Mouse (Mus musculus): ENCODE measurements around the gene Akr1c19. TPM values are rescaled to one million over a fixed set of nuclear protein-coding genes. Genes with fewer than 3 reads are reported as not detected.
"Not testable (repeated sequence)": the region's sequence is repeated elsewhere in the genome, so short reads cannot be mapped to it uniquely, and the experiment has no call there.

Akr1c19 gene
- total RNA-seq (2021) = 1 to 10 TPM; 1.3 to 1.9 TPM

DNA sequence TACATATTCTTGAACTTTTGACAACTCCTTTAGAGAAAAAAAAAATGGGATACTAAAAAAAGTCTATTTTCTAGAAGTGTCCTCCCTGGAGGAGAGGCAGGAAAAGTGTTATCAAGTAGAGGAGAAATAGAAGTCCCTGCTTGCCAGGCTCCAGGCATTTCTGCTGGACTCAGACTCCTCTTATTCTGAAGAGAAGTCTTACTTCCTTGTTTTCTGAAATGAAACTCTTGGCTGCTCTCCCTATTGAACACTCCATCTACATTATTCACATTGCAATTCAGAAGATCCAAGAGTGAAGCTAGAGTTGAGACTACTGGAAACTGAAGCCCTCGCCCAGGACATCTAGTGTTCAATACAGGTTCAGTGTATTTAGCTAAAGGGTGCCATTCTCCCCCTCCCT lies at the start of gene Akr1c19:
Akr1c19 (plus strand) TSS at position 260 of the 400 bp plus-strand sequence.
- no peak for DNase-seq
- intact Hi-C loops (cut with DNase I) = no loop called here

DNA sequence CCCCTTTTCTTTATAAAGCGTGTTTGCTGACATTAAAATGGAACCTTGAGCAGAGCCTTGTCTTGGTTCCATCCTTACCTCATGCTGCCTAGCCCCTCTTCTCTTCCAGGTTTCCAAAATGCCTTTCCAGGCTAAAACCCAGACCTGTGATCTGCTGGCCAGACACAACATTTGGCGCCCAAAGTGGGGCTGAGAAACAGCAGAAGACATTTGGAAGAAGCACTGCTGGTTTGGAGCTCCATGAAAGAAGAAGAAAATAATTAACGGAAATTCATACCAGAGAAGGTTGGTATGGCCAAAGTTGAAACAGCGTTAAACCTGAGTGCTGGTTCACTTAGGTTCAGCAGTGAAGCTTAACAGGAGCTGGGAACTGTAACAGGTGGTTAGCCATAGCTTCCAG lies 47.2 kb upstream of the Akr1c19 start:
- DNase-seq; intact Hi-C loops (cut with DNase I): not testable (repeated sequence)

DNA sequence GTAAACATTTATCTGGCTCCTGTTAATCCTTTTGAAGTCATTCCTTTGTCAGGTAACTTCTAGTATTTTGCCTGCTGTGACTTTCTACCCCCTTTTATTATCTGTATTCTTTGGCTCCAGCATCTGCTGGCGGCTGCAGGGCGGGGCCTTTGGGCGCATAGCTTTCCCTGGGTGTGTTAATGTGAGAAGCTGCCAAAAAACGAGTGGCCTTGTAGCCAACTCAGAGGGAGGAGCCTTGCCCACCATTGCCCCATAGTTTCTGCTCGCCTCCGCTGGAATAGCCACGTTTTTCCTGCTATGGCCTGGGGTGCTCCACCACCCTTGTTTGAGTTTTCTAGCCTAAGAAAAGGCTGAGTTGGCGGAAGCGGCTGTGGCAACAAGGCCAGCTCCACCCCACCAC lies 45.4 kb upstream of the Akr1c19 start:
- DNase-seq = peak in 1 of 2 experiments; percentile 1
- intact Hi-C loops (cut with DNase I) = no loop called here

DNA sequence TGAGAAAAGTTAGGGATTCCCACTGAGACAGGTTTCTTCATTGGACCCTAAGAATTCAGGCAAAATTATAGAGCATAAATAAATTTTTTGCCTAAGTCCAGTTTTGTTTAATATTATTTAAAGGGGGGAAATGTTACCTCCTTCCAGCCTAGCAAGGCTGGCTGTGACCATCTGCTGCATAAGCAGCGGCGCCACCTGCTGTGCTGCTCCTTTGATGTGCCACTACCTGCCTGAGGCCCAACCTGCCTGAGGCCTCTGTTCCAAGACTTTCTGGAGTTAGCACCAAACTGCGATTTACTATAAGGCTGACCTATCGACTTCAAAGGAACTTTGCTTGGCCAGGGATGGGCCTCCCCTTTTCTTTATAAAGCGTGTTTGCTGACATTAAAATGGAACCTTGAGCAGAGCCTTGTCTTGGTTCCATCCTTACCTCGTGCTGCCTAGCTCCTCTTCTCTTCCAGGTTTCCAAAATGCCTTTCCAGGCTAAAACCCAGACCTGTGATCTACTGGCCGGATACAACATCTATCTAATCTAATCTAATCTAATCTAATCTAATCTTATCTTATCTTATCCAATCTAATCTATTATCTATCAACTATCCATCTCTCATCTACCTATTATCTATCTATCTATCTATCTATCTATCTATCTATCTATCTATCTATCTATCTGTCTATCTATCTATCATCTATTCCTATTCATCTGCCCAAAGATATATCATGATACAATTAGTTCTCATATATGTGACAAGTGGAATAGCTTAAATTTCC lies 41.7 kb upstream of the Akr1c19 start:
- intact Hi-C loops (cut with DNase I); DNase-seq: not testable (repeated sequence)

DNA sequence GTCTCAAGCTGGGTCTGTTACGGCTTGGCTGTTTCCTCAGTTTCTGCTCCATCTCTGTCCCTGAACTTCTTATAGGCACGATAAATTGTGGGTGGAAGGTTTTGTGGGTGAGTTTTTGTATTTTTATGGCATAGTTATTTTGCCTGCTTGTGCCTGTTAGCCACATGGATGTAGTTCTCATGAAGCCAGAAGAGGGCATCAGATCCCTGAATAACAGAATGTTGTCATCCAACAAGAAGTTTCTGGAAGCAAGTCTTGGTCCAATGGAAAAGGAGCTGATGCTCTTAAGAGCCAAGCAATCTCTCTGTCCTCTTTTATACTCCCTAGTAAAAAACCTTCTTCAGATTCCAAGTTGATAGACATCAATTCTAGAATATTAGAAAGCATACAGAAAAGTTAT lies 40.3 kb upstream of the Akr1c19 start:
- intact Hi-C loops (cut with DNase I) = loop anchor here (2.0 kb wide), 1 partner anchor 93 kb away; no protein-coding TSS in a partner anchor
- peak in 1 of 2 experiments; percentile 8 for DNase-seq

DNA sequence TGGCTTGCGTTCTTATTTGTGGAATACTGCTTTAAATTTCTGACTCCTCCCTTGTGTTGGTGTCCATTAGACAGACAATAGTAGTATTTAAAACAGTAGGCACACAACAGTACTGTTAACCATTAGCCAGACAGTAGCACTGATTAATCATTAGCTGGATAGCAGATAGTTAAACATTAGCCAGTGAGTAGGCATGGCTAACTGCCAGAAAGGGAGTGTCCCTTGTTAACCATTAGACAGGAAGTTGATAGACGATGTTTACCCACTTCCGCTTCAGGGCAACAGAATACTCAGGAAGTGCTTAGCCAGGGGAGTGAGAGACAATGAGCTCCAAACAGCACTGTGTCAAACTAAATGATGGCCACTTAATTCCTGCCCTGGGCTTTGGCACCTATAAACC lies 37.6 kb upstream of the Akr1c19 start, which contains the start of gene Akr1c13:
Akr1c13 (plus strand) TSS at position 247 of the 400 bp plus-strand sequence.
- DNase-seq = no peak
- intact Hi-C loops (cut with DNase I) = no loop called here

DNA sequence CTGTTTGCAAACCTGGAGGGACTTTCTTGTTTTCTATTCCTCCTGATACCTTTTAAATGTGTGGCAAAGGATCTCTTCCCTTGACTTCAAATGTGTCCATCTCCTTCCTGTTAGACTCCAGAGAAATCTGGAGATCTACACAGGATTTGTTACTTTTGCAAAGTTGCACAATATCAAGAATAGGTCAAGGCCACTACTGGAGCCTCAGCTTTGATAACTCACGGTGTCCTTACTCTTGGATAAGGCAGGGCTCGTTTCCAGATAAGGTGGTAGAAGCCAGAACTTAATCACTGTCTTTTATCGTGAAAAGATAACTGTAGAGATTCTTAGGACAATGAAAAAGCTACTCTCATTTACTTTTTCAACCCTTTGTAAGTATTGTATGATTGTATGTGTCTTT lies 36.0 kb upstream of the Akr1c19 start:
- intact Hi-C loops (cut with DNase I) = no loop called here
- no peak for DNase-seq

DNA sequence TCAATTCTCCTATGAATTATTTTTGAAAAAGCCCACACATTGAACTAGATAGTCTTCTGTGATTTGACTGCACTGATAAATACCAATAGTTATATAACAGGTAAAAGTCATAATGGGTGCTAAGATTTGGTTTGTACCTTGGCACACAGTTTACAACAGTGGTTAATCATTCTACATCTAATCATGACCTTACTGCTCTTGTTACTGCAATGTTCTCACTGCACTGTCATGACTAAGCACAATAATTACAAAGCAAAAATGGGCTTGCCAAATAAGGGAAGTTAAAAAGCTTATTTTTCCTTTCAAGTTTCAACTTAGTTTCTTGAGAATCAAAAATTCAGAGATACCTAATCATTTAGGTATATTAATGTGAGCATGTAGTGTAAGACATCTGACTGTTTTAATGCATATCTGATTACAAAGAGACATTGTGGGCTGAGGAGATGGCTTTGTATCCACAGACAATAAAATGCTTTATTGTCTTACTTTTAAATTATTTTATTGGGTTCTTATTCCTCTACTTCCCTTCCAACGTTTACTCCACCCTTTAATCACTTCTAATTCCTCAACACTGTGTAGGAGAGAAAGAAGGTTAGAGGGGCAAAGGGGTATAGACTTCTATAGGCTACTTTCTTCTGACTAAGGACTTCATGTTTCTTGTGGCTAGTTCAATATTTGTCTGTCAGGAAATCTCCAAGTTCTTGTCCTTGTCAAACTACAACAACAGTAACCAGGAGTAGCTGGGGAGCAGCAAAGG lies 22.2 kb upstream of the Akr1c19 start:
- intact Hi-C loops (cut with DNase I) = no loop called here
- DNase-seq = no peak

DNA sequence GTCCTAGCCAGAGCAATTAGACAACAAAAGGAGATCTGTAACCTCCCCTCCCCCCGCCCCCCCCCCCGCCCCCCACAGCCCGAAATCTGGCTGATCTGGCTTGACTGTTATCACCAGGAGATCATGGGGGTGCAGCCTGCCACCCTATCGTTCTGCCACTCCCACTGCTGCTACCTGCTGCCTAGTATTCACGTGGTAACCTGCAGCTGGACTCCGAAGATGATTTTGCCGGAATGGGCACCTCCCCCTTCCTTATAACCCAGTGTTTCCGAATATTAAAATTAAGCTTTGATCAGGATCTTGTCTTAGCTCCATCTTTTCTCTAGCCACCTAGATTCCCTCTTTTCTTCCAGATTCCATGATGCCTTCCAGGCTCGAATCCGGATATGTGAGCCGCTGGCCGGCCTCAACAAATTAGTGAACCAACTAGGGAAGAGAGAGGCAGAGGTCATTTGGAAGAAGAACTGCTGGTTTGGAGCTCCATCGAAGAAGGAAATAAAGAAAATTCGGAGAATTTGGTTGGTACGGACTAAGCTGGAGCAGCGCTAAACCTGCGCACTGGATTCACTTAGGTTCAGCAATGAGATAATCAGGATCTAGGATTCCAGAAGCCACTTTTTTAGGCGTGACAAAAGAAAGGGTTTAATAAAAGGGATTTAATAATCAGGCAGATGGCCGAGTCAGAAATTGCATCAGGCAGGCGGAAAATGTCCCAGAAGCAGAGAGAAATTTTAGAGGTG lies 16.8 kb upstream of the Akr1c19 start:
- intact Hi-C loops (cut with DNase I) = no loop called here
- no peak for DNase-seq

DNA sequence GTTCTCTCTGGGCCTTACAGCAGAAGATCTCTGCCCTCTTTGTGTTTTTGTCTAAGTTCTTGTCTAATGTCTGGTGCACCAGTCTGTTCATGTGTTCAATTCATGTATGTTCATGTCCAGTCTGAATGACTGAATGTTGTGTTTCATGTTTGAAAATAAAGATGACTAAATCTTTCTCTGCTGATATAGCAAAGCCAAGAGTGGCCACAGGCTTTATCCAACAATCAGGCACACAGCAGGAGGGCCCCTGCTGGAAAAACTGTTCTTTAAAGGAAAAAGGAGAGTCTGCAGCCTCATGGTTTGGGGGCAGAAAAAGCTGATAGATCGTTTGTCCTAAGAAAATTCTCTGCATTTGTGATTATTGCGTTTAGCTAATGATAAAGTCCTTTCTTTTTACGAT lies 16.2 kb upstream of the Akr1c19 start:
- no peak for DNase-seq
- intact Hi-C loops (cut with DNase I) = no loop called here

DNA sequence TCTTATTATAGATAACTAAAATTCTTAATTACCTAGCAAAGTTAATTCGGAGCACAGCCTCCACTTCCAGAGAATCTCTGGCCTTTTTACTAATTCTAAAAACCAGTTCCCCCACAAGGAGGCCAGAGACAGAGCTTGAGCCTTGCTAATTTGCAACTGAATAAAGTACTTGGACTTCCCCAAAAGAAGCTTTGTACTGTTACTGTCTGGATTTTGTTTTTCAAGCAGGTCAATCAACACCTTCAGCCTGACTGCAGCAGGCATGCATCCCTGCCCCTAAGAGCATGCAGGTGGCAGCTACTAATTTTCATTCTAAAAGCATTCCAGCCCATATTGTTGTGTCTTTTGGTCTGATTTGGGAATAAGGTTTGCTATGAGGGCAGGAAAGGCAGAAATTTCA lies 13.0 kb upstream of the Akr1c19 start:
- DNase-seq; intact Hi-C loops (cut with DNase I): not testable (repeated sequence)

DNA sequence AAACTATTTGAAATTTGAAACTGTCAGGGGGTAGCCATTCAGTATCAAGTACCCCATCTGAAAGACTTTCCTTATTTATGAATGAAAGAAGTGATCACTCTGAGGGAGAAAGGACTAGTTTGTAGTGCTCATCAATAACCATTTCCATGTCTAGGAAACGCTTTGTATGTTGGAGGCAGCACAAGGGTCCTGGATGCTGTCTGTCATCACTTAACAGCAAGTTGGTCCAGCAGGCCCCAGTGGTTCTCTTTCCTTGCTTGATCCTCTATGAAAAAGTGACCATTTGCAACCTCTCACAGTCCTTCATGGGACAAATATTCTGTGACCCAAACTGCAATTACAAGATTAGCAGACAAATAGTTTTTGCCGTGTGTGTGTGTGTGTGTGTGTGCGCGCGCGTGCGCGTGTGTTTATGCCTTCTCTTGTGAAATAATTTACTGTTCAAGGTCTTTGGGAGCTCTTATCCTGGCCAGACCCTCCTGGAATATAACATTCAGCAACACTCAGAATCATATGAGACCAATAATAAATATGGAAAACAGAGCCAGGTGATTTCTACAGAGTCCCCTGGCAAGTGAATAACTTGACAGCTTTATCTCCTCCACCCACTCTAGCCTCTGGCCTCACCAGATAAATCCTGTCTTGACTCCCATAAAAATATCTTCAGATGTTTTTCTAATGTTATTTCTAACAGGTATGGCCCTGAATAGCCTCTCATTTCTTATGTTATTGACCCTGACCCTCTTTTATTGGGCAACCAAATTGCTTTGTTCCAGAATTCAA lies 2.5 kb downstream of the Akr1c19 start:
- DNase-seq = no peak

DNA sequence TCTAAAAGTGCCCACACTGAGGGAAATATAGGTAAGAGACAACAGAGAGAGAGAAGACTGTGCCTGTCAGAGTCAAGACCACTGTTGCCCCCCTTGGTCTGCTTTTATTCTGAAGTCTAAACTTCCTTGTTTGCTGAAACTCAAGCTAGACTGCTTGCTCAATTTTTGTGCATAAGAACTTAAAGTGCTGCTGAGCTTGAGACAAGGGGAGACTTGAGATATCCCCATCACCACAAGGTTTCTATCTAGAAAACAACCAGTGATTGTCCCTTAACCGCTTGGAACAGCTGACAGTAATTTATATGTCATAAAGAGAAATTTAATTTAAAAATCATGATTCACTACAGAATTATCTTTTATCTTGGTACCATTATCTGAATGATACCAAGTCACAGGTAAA lies 4.6 kb downstream of the Akr1c19 start:
- intact Hi-C loops (cut with DNase I) = loop anchor here (5.0 kb wide), 1 partner anchor 379 kb away; no protein-coding TSS in a partner anchor

More for the DNA sequence above, 2.5 kb downstream of the Akr1c19 start:
- intact Hi-C loops (cut with DNase I) = loop anchor here (5.0 kb wide), 1 partner anchor 381 kb away; no protein-coding TSS in a partner anchor

DNA sequence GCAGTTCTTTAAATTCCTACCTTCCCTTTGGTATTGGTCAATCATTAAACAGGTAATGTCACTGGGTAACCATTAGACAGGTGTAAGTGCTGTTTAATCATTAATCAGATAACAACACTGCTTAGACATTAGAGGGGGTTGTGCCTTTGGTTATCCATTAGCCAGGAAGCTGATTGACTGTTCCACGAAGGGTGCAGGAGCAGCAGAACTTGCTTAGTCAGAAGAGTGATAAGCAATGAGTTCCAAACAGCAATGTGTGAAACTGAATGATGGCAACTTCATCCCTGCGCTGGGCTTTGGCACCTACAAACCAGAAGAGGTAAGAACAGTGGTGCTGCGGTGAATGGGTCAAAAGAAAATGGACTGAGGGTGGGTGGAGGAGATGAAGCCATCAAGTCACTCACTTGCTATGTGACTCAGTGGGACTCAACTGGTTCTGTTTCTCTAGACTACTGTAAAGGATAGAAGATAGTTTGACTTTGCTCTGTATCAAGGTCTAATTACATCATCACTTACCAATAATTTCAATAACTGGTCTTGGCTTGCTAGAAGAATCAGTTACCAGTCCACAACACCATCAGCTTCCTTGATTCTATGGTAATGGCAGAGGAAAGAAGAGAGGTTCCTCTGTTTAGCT lies 5.2 kb downstream of the Akr1c19 start:
- intact Hi-C loops (cut with DNase I) = loop anchor here (5.0 kb wide), 1 partner anchor 379 kb away; no protein-coding TSS in a partner anchor
- DNase-seq = no peak

More for the DNA sequence above, 4.6 kb downstream of the Akr1c19 start:
- DNase-seq = no peak

DNA sequence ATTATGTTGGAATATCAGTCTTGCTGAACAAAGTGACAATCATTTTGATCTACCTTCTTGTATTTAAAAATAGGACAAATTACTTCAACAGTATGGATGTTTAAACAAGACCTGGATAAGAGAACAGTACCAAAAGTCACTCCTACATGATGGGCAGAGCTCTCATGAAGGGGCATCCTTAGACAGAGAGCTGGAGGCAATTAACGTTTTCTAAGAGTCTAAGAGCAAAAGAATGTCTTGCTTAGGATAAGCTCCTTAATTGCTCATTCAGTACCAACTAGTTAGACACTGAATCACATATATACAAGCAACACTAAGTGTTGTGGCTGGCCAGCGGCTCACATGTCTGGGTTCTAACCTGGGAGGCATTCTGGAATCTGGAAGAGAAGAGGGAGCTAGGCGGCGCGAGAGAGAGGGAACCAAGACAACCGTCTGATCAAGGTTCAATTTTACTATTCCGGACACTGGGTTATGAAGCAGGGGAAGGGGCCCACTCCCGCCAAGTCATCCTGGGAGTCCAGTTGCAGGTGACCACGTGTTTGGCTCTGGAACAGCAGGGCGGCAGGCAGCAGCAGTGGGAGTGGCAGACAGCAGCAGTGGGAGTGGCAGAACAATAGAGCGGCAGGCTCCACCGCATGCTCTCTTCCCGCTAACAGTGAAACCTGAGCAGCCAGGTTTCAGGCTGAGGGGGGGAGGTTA lies 16.5 kb downstream of the Akr1c19 start:
- intact Hi-C loops (cut with DNase I) = no loop called here
- DNase-seq = no peak

DNA sequence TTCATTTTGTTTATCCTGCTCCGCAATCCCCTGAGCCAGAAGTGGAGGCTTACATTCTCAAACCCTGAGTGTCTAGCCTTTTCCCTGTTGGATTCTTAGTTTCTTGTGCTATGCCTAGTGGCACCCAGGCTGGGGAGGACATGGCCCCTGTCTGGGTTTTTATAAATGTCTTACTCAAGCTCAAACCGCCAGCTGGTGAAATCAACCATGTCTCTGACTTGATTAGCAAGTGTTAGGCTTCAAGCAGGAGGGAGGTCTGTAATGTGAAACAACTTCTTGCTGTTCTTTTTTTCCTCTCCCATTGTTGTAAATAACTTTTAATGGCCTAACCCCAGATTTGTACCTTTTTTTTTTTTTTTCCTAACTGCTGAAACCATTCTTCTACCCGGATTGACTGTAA lies 20.8 kb downstream of the Akr1c19 start:
- no peak for DNase-seq
- intact Hi-C loops (cut with DNase I) = no loop called here

DNA sequence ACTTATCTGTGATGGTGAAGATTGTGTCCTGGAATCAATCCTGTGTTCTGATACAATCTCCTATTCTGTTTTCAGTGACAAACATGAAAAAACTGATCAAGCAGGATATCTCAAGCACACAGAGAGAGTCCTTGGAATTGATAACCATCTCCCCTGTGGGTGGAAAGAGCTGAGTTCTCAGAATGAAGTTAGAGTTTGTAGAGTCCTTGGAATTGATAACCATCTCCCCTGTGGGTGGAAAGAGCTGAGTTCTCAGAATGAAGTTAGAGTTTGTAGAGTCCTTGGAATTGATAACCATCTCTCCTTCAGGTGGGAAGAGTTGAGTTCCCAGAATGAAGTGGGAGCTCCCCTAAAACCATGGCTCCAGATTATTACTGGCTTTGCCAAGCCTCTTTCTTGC lies 28.4 kb downstream of the Akr1c19 start:
- intact Hi-C loops (cut with DNase I); DNase-seq: not testable (repeated sequence)

DNA sequence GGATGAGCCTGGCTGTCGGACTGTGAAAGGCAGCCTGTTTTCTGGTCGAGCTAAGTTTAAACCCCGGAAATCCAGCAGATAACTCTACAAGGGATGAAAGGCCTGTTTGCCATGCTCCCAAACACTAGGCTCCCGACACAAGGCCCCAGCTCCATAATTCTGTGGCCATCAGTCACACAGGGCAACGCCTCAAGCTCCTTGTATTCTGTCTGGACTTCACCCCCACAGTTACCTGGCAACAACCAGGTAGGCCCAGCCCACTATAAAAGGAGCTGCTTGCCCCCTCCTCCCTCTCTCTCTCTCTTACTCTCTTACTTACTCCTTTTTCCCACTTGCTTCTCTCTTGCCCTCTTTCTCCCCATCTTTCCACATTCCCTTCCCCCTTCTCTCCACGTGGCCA lies 28.8 kb downstream of the Akr1c19 start:
- no peak for DNase-seq

DNA sequence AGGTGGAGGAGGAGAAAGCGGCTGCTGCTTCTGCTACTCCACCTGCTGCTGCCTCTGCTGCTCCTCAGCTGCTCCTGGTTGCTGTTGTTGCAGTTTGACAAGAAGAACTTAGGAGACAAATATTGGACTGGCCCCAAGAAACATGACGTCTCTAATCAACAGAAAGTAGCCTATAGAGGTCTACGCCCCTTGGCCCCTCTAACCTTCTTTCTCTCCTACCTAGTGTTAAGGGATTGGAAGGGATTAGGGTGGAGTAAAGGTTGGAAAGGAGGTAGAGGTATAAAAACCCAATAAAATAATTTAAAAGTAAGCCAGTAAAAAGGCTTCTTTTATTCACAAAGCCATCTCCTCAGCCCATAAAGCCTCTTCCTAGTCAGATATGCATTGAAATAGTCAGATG lies 36.1 kb downstream of the Akr1c19 start:
- DNase-seq = no peak
- intact Hi-C loops (cut with DNase I) = no loop called here

More for the DNA sequence above, 28.8 kb downstream of the Akr1c19 start:
- intact Hi-C loops (cut with DNase I) = no loop called here
